26 mouse cellular contexts compared by ENCODE assay signal in genomic region chr9:40627146-40627713, GRCm38 (mm10). TPM values are rescaled to one million over a fixed set of nuclear protein-coding genes. Genes with fewer than 3 reads are reported as not detected.
A peak's percentile ranks its signal among the peaks of the same experiment; 100 is the strongest.
DNase-seq lines count a peak whose midpoint lies in the region; ATAC-seq and TF ChIP-seq lines count a peak whose summit lies in the region.
"Had no signal": no experiment of that assay in that cellular context is flagged by ENCODE, and none has a peak within 500 bp of the region (broad histone marks: within the 10 kb centered on the region; RNA-seq: fewer than 3 reads in every experiment).

No protein-coding gene starts in this region.

- peak; percentile 48 for TF ChIP-seq CTCF in forebrain, postnatal 0 days (IDR thresholded peaks at IDR 0.05; ENCODE audit: low read depth)
- TF ChIP-seq CTCF in liver, postnatal 0 days (IDR thresholded peaks at IDR 0.05; ENCODE audit: low read depth) = no peak
- TF ChIP-seq CTCF in stomach, postnatal 0 days (IDR thresholded peaks at IDR 0.05; ENCODE audit: low read depth) = no peak

- no peaks in the 10 kb centered on the region for H3K27me3 ChIP-seq in forebrain, postnatal 0 days (ENCODE audit: insufficient read depth, low read length)
- H3K27me3 ChIP-seq in forebrain, embryonic 12.5 days = 0 out of 2 replicates have a peak, but pooled peaks cover 3% of the 10 kb centered on the region
- no peaks in the 10 kb centered on the region for H3K27me3 ChIP-seq in hindbrain, embryonic 12.5 days
- no peaks in the 10 kb centered on the region for H3K27me3 ChIP-seq in midbrain, embryonic 11.5 days (ENCODE audit: control insufficient read depth, insufficient read depth, low read length)
- H3K27me3 ChIP-seq in neural tube, embryonic 13.5 days = no peaks in the 10 kb centered on the region
- H3K27me3 ChIP-seq in liver, postnatal 0 days (ENCODE audit: insufficient read depth, low read length) = no peaks in the 10 kb centered on the region
- no peaks in the 10 kb centered on the region; the same call in 1 of the 2 replicates for H3K27me3 ChIP-seq in stomach, postnatal 0 days (ENCODE audit: control insufficient read depth, insufficient read depth, low read length)

- H3K4me3 ChIP-seq in forebrain, postnatal 0 days (ENCODE audit: low read depth, low read length) = no peak overlapping the region
- H3K4me3 ChIP-seq in forebrain, embryonic 12.5 days (replicated peaks) = no peak overlapping the region
- no peak overlapping the region for H3K4me3 ChIP-seq in hindbrain, embryonic 12.5 days
- no peak overlapping the region for H3K4me3 ChIP-seq in midbrain, embryonic 11.5 days (ENCODE audit: low read depth, low read length)
- H3K4me3 ChIP-seq in neural tube, embryonic 13.5 days = no peak overlapping the region
- no peak overlapping the region for H3K4me3 ChIP-seq in liver, postnatal 0 days (ENCODE audit: low read depth, low read length)
- H3K4me3 ChIP-seq in stomach, postnatal 0 days (ENCODE audit: low read depth, low read length) = no peak overlapping the region
- H3K4me3 ChIP-seq: heart, embryonic 13.5 days had no signal

- 47% methylated on average over 9 of the region's 9 CpGs for WGBS in forebrain, postnatal 0 days
- 47% methylated on average over 9 of the region's 9 CpGs for WGBS in forebrain, embryonic 12.5 days
- WGBS in hindbrain, embryonic 12.5 days = 38% methylated on average over 9 of the region's 9 CpGs
- WGBS in midbrain, embryonic 11.5 days = 36% methylated on average over 9 of the region's 9 CpGs
- 33% methylated on average over 9 of the region's 9 CpGs for WGBS in neural tube, embryonic 13.5 days
- 61% methylated on average over 9 of the region's 9 CpGs for WGBS in liver, postnatal 0 days (ENCODE audit: insufficient replicate concordance)
- WGBS in stomach, postnatal 0 days = 54% methylated on average over 9 of the region's 9 CpGs

- no peak overlapping the region for H3K27ac ChIP-seq in forebrain, postnatal 0 days (ENCODE audit: low read depth, low read length)
- H3K27ac ChIP-seq in forebrain, embryonic 12.5 days = no peak overlapping the region
- peak overlapping the region; percentile 81 for H3K27ac ChIP-seq in hindbrain, embryonic 12.5 days
- peak overlapping the region; percentile 45 for H3K27ac ChIP-seq in midbrain, embryonic 11.5 days (ENCODE audit: low read depth, low read length)
- H3K27ac ChIP-seq in neural tube, embryonic 13.5 days (replicated peaks) = peak overlapping the region; percentile 77
- no peak overlapping the region for H3K27ac ChIP-seq in liver, postnatal 0 days (ENCODE audit: low read depth)
- H3K27ac ChIP-seq in stomach, postnatal 0 days (replicated peaks) = no peak overlapping the region
- H3K27ac ChIP-seq: heart, embryonic 13.5 days had no signal

- TF ChIP-seq EP300 in liver, postnatal 0 days (IDR thresholded peaks at IDR 0.05; ENCODE audit: low read depth) = no peak
- no peak for TF ChIP-seq EP300 in stomach, postnatal 0 days (optimal IDR thresholded peaks at IDR 0.05)

- no peaks in the 10 kb centered on the region for H3K9me3 ChIP-seq in forebrain, postnatal 0 days (ENCODE audit: low read length)
- no peaks in the 10 kb centered on the region for H3K9me3 ChIP-seq in forebrain, embryonic 12.5 days
- no peaks in the 10 kb centered on the region for H3K9me3 ChIP-seq in hindbrain, embryonic 12.5 days (replicated peaks)
- no peaks in the 10 kb centered on the region for H3K9me3 ChIP-seq in midbrain, embryonic 11.5 days (ENCODE audit: control insufficient read depth, low read length)
- no peaks in the 10 kb centered on the region for H3K9me3 ChIP-seq in neural tube, embryonic 13.5 days
- no peaks in the 10 kb centered on the region for H3K9me3 ChIP-seq in liver, postnatal 0 days (ENCODE audit: low read length)
- no peaks in the 10 kb centered on the region for H3K9me3 ChIP-seq in stomach, postnatal 0 days (ENCODE audit: control insufficient read depth, low read length)
- H3K9me3 ChIP-seq: heart, embryonic 13.5 days had no signal

- peak; percentile 73 for ATAC-seq in forebrain, postnatal 0 days
- no peak for ATAC-seq in forebrain, embryonic 12.5 days (ENCODE audit: low FRiP score)
- no peak for ATAC-seq in hindbrain, embryonic 12.5 days (ENCODE audit: low FRiP score)
- peak; percentile 48; the same call in 1 of the 2 replicates for ATAC-seq in midbrain, embryonic 11.5 days (ENCODE audit: low FRiP score)
- ATAC-seq in neural tube, embryonic 13.5 days (ENCODE audit: low read depth) = peak; percentile 42; the same call in 1 of the 2 replicates
- ATAC-seq in liver, postnatal 0 days = no peak
- no peak for ATAC-seq in stomach, postnatal 0 days (ENCODE audit: low FRiP score, low TSS enrichment)
- ATAC-seq: intestine, embryonic 16.5 days had no signal

- H3K36me3 ChIP-seq in forebrain, postnatal 0 days (ENCODE audit: insufficient read depth) = no peaks in the 10 kb centered on the region
- no peaks in the 10 kb centered on the region for H3K36me3 ChIP-seq in forebrain, embryonic 12.5 days (replicated peaks)
- no peaks in the 10 kb centered on the region for H3K36me3 ChIP-seq in hindbrain, embryonic 12.5 days
- no peaks in the 10 kb centered on the region for H3K36me3 ChIP-seq in midbrain, embryonic 11.5 days (ENCODE audit: control insufficient read depth, insufficient read depth, low read length)
- no peaks in the 10 kb centered on the region for H3K36me3 ChIP-seq in neural tube, embryonic 13.5 days
- no peaks in the 10 kb centered on the region for H3K36me3 ChIP-seq in liver, postnatal 0 days (replicated peaks; ENCODE audit: insufficient read depth, low read length)
- H3K36me3 ChIP-seq in stomach, postnatal 0 days (ENCODE audit: control insufficient read depth, insufficient read depth, low read length) = no peaks in the 10 kb centered on the region
- H3K36me3 ChIP-seq: heart, embryonic 13.5 days had no signal

- 0 out of 2 replicates have a peak, but pooled peaks cover 7% of the 10 kb centered on the region for H3K4me1 ChIP-seq in forebrain, postnatal 0 days (ENCODE audit: insufficient read depth)
- peaks cover 17% of the 10 kb centered on the region for H3K4me1 ChIP-seq in forebrain, embryonic 12.5 days
- H3K4me1 ChIP-seq in hindbrain, embryonic 12.5 days = peaks cover 19% of the 10 kb centered on the region
- peaks cover 6% of the 10 kb centered on the region; the same call in 1 of the 2 replicates for H3K4me1 ChIP-seq in midbrain, embryonic 11.5 days (ENCODE audit: control insufficient read depth, insufficient read depth, low read length)
- H3K4me1 ChIP-seq in neural tube, embryonic 13.5 days (replicated peaks) = peaks cover 19% of the 10 kb centered on the region
- H3K4me1 ChIP-seq in liver, postnatal 0 days (ENCODE audit: insufficient read depth) = peaks cover 3% of the 10 kb centered on the region
- H3K4me1 ChIP-seq in stomach, postnatal 0 days (replicated peaks; ENCODE audit: control insufficient read depth, insufficient read depth) = no peaks in the 10 kb centered on the region

- no peak overlapping the region for H3K4me2 ChIP-seq in forebrain, postnatal 0 days (ENCODE audit: low read depth)
- H3K4me2 ChIP-seq in forebrain, embryonic 12.5 days = no peak overlapping the region
- no peak overlapping the region for H3K4me2 ChIP-seq in hindbrain, embryonic 12.5 days (replicated peaks)
- no peak overlapping the region for H3K4me2 ChIP-seq in midbrain, embryonic 11.5 days
- H3K4me2 ChIP-seq in neural tube, embryonic 13.5 days = peak overlapping the region; percentile 16; the same call in 1 of the 2 replicates
- no peak overlapping the region for H3K4me2 ChIP-seq in liver, postnatal 0 days (ENCODE audit: low read depth, low read length)
- H3K4me2 ChIP-seq in stomach, postnatal 0 days (replicated peaks; ENCODE audit: low read depth) = no peak overlapping the region
- H3K4me2 ChIP-seq: heart, embryonic 13.5 days; liver, embryonic 11.5 days had no signal

- 0 out of 2 replicates have a peak overlapping the region, but pooled peaks have one; percentile 4 for H3K9ac ChIP-seq in forebrain, postnatal 0 days
- H3K9ac ChIP-seq in forebrain, embryonic 12.5 days = no peak overlapping the region
- H3K9ac ChIP-seq in hindbrain, embryonic 12.5 days = no peak overlapping the region
- H3K9ac ChIP-seq in midbrain, embryonic 11.5 days (ENCODE audit: low read length) = no peak overlapping the region; the same call in 1 of the 2 replicates
- H3K9ac ChIP-seq in neural tube, embryonic 13.5 days = peak overlapping the region; percentile 43
- no peak overlapping the region for H3K9ac ChIP-seq in liver, postnatal 0 days (replicated peaks)
- no peak overlapping the region for H3K9ac ChIP-seq in stomach, postnatal 0 days (ENCODE audit: low read length)
- H3K9ac ChIP-seq: heart, embryonic 13.5 days; lung, embryonic 14.5 days had no signal

- no peak for DNase-seq in forebrain, postnatal 0 days
- DNase-seq in midbrain, embryonic 11.5 days (ENCODE audit: low spot score, missing footprints) = no peak
- no peak for DNase-seq in liver, postnatal 0 days
- no peak for DNase-seq in stomach, postnatal 0 days (ENCODE audit: low spot score)
- no peak for DNase-seq in frontal cortex, postnatal 36 days (ENCODE audit: low spot score in 2 of 2)
- DNase-seq: adrenal gland, adult 8-10 months; heart, postnatal 36 days; lung, postnatal 36 days; thymus, adult 18-20 months had no signal

RNA-seq across cellular contexts. Expression of gene Gm21915, which starts 43.2 kb away (rescaled TPM):
- total RNA-seq in forebrain, postnatal 0 days (2014; rRNA removed) = not detected in 2 replicates
- polyA plus RNA-seq in forebrain, postnatal 0 days (2015; fragmentation: Nextera tagmentation; extraction: Ambion mirVana) = not detected in 2 replicates
- not detected in 2 replicates for polyA plus RNA-seq in forebrain, embryonic 12.5 days (2016; fragmentation: Nextera tagmentation; extraction: Ambion mirVana)
- not detected in 2 replicates for polyA plus RNA-seq in hindbrain, embryonic 12.5 days (2016; fragmentation: Nextera tagmentation; extraction: Ambion mirVana)
- not detected in 2 replicates for polyA plus RNA-seq in midbrain, embryonic 11.5 days (2014; fragmentation: Nextera tagmentation; extraction: Ambion mirVana)
- not detected in 2 replicates for polyA plus RNA-seq in neural tube, embryonic 13.5 days (2015; fragmentation: Nextera tagmentation; extraction: Ambion mirVana)
- not detected in 2 replicates for polyA plus RNA-seq in liver, postnatal 0 days (2015; fragmentation: Nextera tagmentation; extraction: Ambion mirVana)
- not detected in 2 replicates for polyA plus RNA-seq in stomach, postnatal 0 days (2015; fragmentation: Nextera tagmentation; extraction: Ambion mirVana)
- total RNA-seq: adrenal gland, adult 8-10 months; gastrocnemius, adult 8-10 months; granulocyte monocyte progenitor cell, adult 5-6 weeks; heart, postnatal 36 days; layer of hippocampus, postnatal 14 days; megakaryocyte-erythroid progenitor cell, adult 5-6 weeks had no signal
- polyA plus RNA-seq: cortical plate, adult 2 months; embryonic facial prominence, embryonic 14.5 days; heart, embryonic 13.5 days; intestine, embryonic 16.5 days; kidney, embryonic 14.5 days; large intestine, adult 2 months; limb, embryonic 11.5 days; liver, embryonic 11.5 days; lung, embryonic 14.5 days; stomach, embryonic 14.5 days had no signal

RNA-seq across cellular contexts. Expression of gene Clmp, which starts 58.5 kb away (rescaled TPM):
- 68.5 and 75.4 TPM in 2 replicates for total RNA-seq in forebrain, postnatal 0 days (2014; rRNA removed)
- polyA plus RNA-seq in forebrain, postnatal 0 days (2015; fragmentation: Nextera tagmentation; extraction: Ambion mirVana) = 49.4 and 53.5 TPM in 2 replicates
- polyA plus RNA-seq in forebrain, embryonic 12.5 days (2016; fragmentation: Nextera tagmentation; extraction: Ambion mirVana) = 24.7 and 31.0 TPM in 2 replicates
- 59.6 and 62.0 TPM in 2 replicates for polyA plus RNA-seq in hindbrain, embryonic 12.5 days (2016; fragmentation: Nextera tagmentation; extraction: Ambion mirVana)
- 26.2 and 29.7 TPM in 2 replicates for polyA plus RNA-seq in midbrain, embryonic 11.5 days (2014; fragmentation: Nextera tagmentation; extraction: Ambion mirVana)
- 51.5 and 52.0 TPM in 2 replicates for polyA plus RNA-seq in neural tube, embryonic 13.5 days (2015; fragmentation: Nextera tagmentation; extraction: Ambion mirVana)
- polyA plus RNA-seq in liver, postnatal 0 days (2015; fragmentation: Nextera tagmentation; extraction: Ambion mirVana) = 1.8 and 1.9 TPM in 2 replicates
- polyA plus RNA-seq in stomach, postnatal 0 days (2015; fragmentation: Nextera tagmentation; extraction: Ambion mirVana) = 17.7 and 17.8 TPM in 2 replicates

Comparison
In these comparisons a context has a peak if more than half of its experiments do, and no peak if none do; other contexts are left out.
1. ATAC-seq: peak in forebrain, postnatal 0 days (single experiment), midbrain, embryonic 11.5 days (single experiment) and neural tube, embryonic 13.5 days (single experiment); none in forebrain, embryonic 12.5 days (single experiment), hindbrain, embryonic 12.5 days (single experiment), liver, postnatal 0 days (single experiment) and stomach, postnatal 0 days (single experiment).
2. H3K9ac ChIP-seq: peak in forebrain, postnatal 0 days (single experiment) and neural tube, embryonic 13.5 days (single experiment); none in forebrain, embryonic 12.5 days (single experiment), hindbrain, embryonic 12.5 days (single experiment), midbrain, embryonic 11.5 days (single experiment), liver, postnatal 0 days (single experiment) and stomach, postnatal 0 days (single experiment).
3. H3K27ac ChIP-seq: peak in hindbrain, embryonic 12.5 days (single experiment), midbrain, embryonic 11.5 days (single experiment) and neural tube, embryonic 13.5 days (single experiment); none in forebrain, postnatal 0 days (single experiment), forebrain, embryonic 12.5 days (single experiment), liver, postnatal 0 days (single experiment) and stomach, postnatal 0 days (single experiment).